Mouse (Mus musculus) hematopoietic stem cell, adult 5-6 weeks (primary cell): ENCODE data around the gene Ccdc150. TPM values are rescaled to one million over a fixed set of nuclear protein-coding genes. Genes with fewer than 3 reads are reported as not detected.

Experiments used
- total RNA-seq: library from RNA; stranded (forward); fragments of 172-1452, 232-1000 nt; gene quantifications from 2 replicates; pipeline ENCODE4 v1.2.3, GENCODE M21; 2017

Ccdc150 gene
- total RNA-seq, 1 experiment from 2014 or later, result 1.3 TPM

Other genes with a start within 250 kb of the Ccdc150 start
- not detected in 2 replicates for gene Hecw2, start 55.5 kb upstream of the Ccdc150 start, total RNA-seq
- 33.8 and 36.4 TPM in 2 replicates for gene Gtf3c3, start 188.3 kb downstream of the Ccdc150 start, total RNA-seq